Mouse (Mus musculus) urinary bladder, adult 2 months (tissue): ENCODE measurements at regions not wholly inside any gene's neighbourhood (a gene's known extent, or its start where the extent isn't known, plus 50 kb on each side); places are given as distances from the start of the nearest gene placed in this dataset.

Source experiments
- DNase-seq: peaks from one replicate; pipeline ENCODE4 v3.0.0; 2022; ENCODE audit warnings: low spot score

GRCm38 (mm10) chr4:127756238-127756637 is 214.5 kb downstream of the CK137956 start:
- no peak for DNase-seq

GRCm38 (mm10) chr4:127750781-127751180 is 220.0 kb downstream of the CK137956 start:
- DNase-seq: no peak

- no peak for DNase-seq
Observed at GRCm38 (mm10) chr4:127747876-127748275, 222.9 kb downstream of the CK137956 start.

GRCm38 (mm10) chr4:127736781-127737180 is 234.0 kb downstream of the CK137956 start:
- DNase-seq: no peak

- DNase-seq: no peak
Observed at GRCm38 (mm10) chr4:127736151-127736550, 234.6 kb downstream of the CK137956 start.

- DNase-seq: no peak
Observed at GRCm38 (mm10) chr4:127734641-127735040, 236.1 kb downstream of the CK137956 start.

GRCm38 (mm10) chr4:127718661-127719060 is 252.1 kb downstream of the CK137956 start:
- DNase-seq: no peak

GRCm38 (mm10) chr4:127712274-127712673 is 258.5 kb downstream of the CK137956 start:
- DNase-seq: no peak

GRCm38 (mm10) chr4:127710816-127711215 is 259.9 kb downstream of the CK137956 start:
- no peak for DNase-seq

GRCm38 (mm10) chr4:127709746-127710145 is 261.0 kb downstream of the CK137956 start:
- no peak for DNase-seq

- DNase-seq: no peak
Observed at GRCm38 (mm10) chr4:127708186-127708585, 262.6 kb downstream of the CK137956 start.

- DNase-seq: no peak
Observed at GRCm38 (mm10) chr4:127707126-127707525, 263.6 kb downstream of the CK137956 start.

- no peak for DNase-seq
Observed at GRCm38 (mm10) chr4:127701651-127702050, 269.1 kb downstream of the CK137956 start.

- no peak for DNase-seq
Observed at GRCm38 (mm10) chr4:127689986-127690385, 280.8 kb downstream of the CK137956 start.

GRCm38 (mm10) chr4:127685021-127685420 is 285.7 kb downstream of the CK137956 start:
- no peak for DNase-seq

- DNase-seq: no peak
Observed at GRCm38 (mm10) chr4:127679391-127679790, 291.4 kb downstream of the CK137956 start.

GRCm38 (mm10) chr4:127678437-127678836 is 292.3 kb downstream of the CK137956 start:
- DNase-seq: no peak

- no peak for DNase-seq
Observed at GRCm38 (mm10) chr4:127675745-127676315, 294.9 kb downstream of the CK137956 start.

- DNase-seq: no peak
Observed at GRCm38 (mm10) chr4:127659950-127660349, 302.0 kb upstream of the Gjb5 start.

GRCm38 (mm10) chr4:127651601-127652000 is 293.6 kb upstream of the Gjb5 start:
- DNase-seq: no peak

GRCm38 (mm10) chr4:127648011-127648410 is 290.0 kb upstream of the Gjb5 start:
- no peak for DNase-seq

- DNase-seq: no peak
Observed at GRCm38 (mm10) chr4:127647189-127647588, 289.2 kb upstream of the Gjb5 start.

GRCm38 (mm10) chr4:127640251-127641085 is 282.5 kb upstream of the Gjb5 start:
- no peak for DNase-seq
